Mouse (Mus musculus): Measurements from ENCODE around the gene Txnrd3.

GRCm38 (mm10) chr6:89631809-89632562 lies 11.8 kb upstream of the Txnrd3 start:
- no peak for TF ChIP-seq POLR2AphosphoS2 (IDR thresholded peaks at IDR 0.05; ENCODE audit: insufficient read length, low read depth)
- no peak for TF ChIP-seq CEBPB (IDR thresholded peaks at IDR 0.05; ENCODE audit: insufficient read depth, poor library complexity, severe bottlenecking)
- no peak for TF ChIP-seq MYOD1 (IDR thresholded peaks at IDR 0.05; ENCODE audit: control insufficient read depth in 1 of 3, insufficient read length in 2 of 3, low read depth in 2 of 3)
